Mouse (Mus musculus) heart, embryonic 15.5 days (tissue): ENCODE measurements at regions not wholly inside any gene's neighbourhood (a gene's known extent, or its start where the extent isn't known, plus 50 kb on each side); places are given as distances from the start of the nearest gene placed in this dataset.

ENCODE experiments used
- ATAC-seq: fragments of 200-750 bp; cut with Nextera tagmentation; replicated peaks from 2 replicates; pipeline ENCODE4 v1.8.0; 2017; ENCODE audit warnings: low read depth, moderate TSS enrichment; ENCODE audit not compliant: insufficient number of reproducible peaks, insufficient read depth, low FRiP score
- H3K27ac ChIP-seq: fragments of 300-500 bp; sonication (generic); 2 replicates; pipeline ENCODE4 v1.5.1; 2015; ENCODE audit warnings: mild to moderate bottlenecking, inconsistent platforms
- H3K27me3 ChIP-seq: fragments of 300-500 bp; sonication (generic); 2 replicates; pipeline ENCODE4 v1.6.1; 2015; ENCODE audit warnings: inconsistent platforms
- H3K36me3 ChIP-seq: fragments of 300-500 bp; sonication (generic); 2 replicates; pipeline ENCODE4 v1.6.1; 2015; ENCODE audit warnings: mild to moderate bottlenecking, inconsistent platforms
- H3K4me1 ChIP-seq: fragments of 300-500 bp; sonication (generic); replicated peaks from 2 replicates; pipeline ENCODE4 v1.6.1; 2015; ENCODE audit warnings: inconsistent platforms
- H3K4me2 ChIP-seq: fragments of 300-500 bp; sonication (generic); 2 replicates; pipeline ENCODE4 v1.6.1; 2015; ENCODE audit warnings: inconsistent platforms, mild to moderate bottlenecking, moderate library complexity
- H3K4me3 ChIP-seq: fragments of 300-500 bp; sonication (generic); 2 replicates; pipeline ENCODE4 v1.5.1; 2015; ENCODE audit warnings: mild to moderate bottlenecking, inconsistent platforms
- H3K9ac ChIP-seq: fragments of 300-500 bp; sonication (generic); 2 replicates; pipeline ENCODE4 v1.6.1; 2015; ENCODE audit warnings: mild to moderate bottlenecking, inconsistent platforms
- H3K9me3 ChIP-seq: fragments of 300-500 bp; sonication (generic); replicated peaks from 2 replicates; pipeline ENCODE4 v1.6.1; 2016; ENCODE audit warnings: inconsistent platforms
- WGBS: fragments of 180-500 bp; shearing (Covaris S2); methylation state at CpG from one replicate; pipeline ENCODE4 v1.1.7; 2015; ENCODE audit warnings: mixed read lengths; 5-methylcytosine and 5-hydroxymethylcytosine counted together

GRCm38 (mm10) chr4:9935949-9936348 is 938.3 kb upstream of the 2610301B20Rik start:
- no peak overlapping the region for H3K4me2 ChIP-seq
- no peak overlapping the region for H3K27ac ChIP-seq
- no peaks in the 10 kb centered on the region for H3K27me3 ChIP-seq
- H3K9ac ChIP-seq = no peak overlapping the region
- H3K36me3 ChIP-seq = no peaks in the 10 kb centered on the region
- no peak for ATAC-seq
- H3K9me3 ChIP-seq = no peaks in the 10 kb centered on the region
- 31% methylated on average over 3 of the region's 3 CpGs for WGBS
- no peak overlapping the region for H3K4me3 ChIP-seq
- H3K4me1 ChIP-seq = no peaks in the 10 kb centered on the region

- whole genome bisulfite sequencing = 76% methylated on average over 4 of the region's 4 CpGs
- no peaks in the 10 kb centered on the region for H3K27me3 ChIP-seq
- no peak overlapping the region for H3K27ac ChIP-seq
- no peak overlapping the region for H3K4me3 ChIP-seq
- ATAC-seq = no peak
- no peaks in the 10 kb centered on the region for H3K36me3 ChIP-seq
- no peaks in the 10 kb centered on the region for H3K4me1 ChIP-seq
- H3K4me2 ChIP-seq = no peak overlapping the region
- H3K9me3 ChIP-seq = no peaks in the 10 kb centered on the region
- H3K9ac ChIP-seq = no peak overlapping the region
Measured at GRCm38 (mm10) chr4:9951441-9951840, 922.9 kb upstream of the 2610301B20Rik start.

GRCm38 (mm10) chr4:9974631-9975030 is 899.7 kb upstream of the 2610301B20Rik start:
- Histone ChIP-seq H3K4me1 (no peaks in the 10 kb centered on the region), H3K27ac (no peak overlapping the region), H3K36me3 (no peaks in the 10 kb centered on the region), H3K9ac (no peak overlapping the region), H3K4me3 (no peak overlapping the region), H3K27me3 (no peaks in the 10 kb centered on the region), H3K9me3 (no peaks in the 10 kb centered on the region), H3K4me2 (no peak overlapping the region)
- ATAC-seq = no peak

GRCm38 (mm10) chr4:9981354-9982040 is 892.8 kb upstream of the 2610301B20Rik start:
- no peak for ATAC-seq
- Histone ChIP-seq H3K4me1 (no peaks in the 10 kb centered on the region), H3K9me3 (no peaks in the 10 kb centered on the region)

GRCm38 (mm10) chr4:9982786-9983525 is 891.3 kb upstream of the 2610301B20Rik start:
- Histone ChIP-seq H3K27ac (no peak overlapping the region), H3K36me3 (no peaks in the 10 kb centered on the region), H3K4me3 (no peak overlapping the region), H3K9me3 (no peaks in the 10 kb centered on the region), H3K4me2 (no peak overlapping the region), H3K27me3 (no peaks in the 10 kb centered on the region), H3K4me1 (no peaks in the 10 kb centered on the region), H3K9ac (no peak overlapping the region)
- no peak for ATAC-seq
- WGBS = 51% methylated on average over 7 of the region's 7 CpGs

More at GRCm38 (mm10) chr4:9981354-9982040, 892.8 kb upstream of the 2610301B20Rik start:
- H3K27ac ChIP-seq = no peak overlapping the region
- 72% methylated on average over 3 of the region's 3 CpGs for WGBS
- H3K9ac ChIP-seq = no peak overlapping the region
- H3K4me3 ChIP-seq = no peak overlapping the region
- no peaks in the 10 kb centered on the region for H3K27me3 ChIP-seq
- no peaks in the 10 kb centered on the region for H3K36me3 ChIP-seq
- H3K4me2 ChIP-seq = no peak overlapping the region

GRCm38 (mm10) chr4:9993871-9994270 is 880.4 kb upstream of the 2610301B20Rik start:
- no peaks in the 10 kb centered on the region for H3K36me3 ChIP-seq
- no peak for ATAC-seq
- no peaks in the 10 kb centered on the region for H3K27me3 ChIP-seq
- H3K4me3 ChIP-seq = no peak overlapping the region
- no peaks in the 10 kb centered on the region for H3K4me1 ChIP-seq
- H3K9me3 ChIP-seq = no peaks in the 10 kb centered on the region; the same call in 1 of the 2 replicates
- WGBS = 50% methylated on average over 1 of the region's 1 CpGs
- H3K4me2 ChIP-seq = no peak overlapping the region
- H3K27ac ChIP-seq = no peak overlapping the region
- no peak overlapping the region for H3K9ac ChIP-seq

GRCm38 (mm10) chr4:9994466-9994865 is 879.8 kb upstream of the 2610301B20Rik start:
- H3K9ac ChIP-seq = no peak overlapping the region
- H3K27me3 ChIP-seq = no peaks in the 10 kb centered on the region
- no peak for ATAC-seq
- H3K9me3 ChIP-seq = no peaks in the 10 kb centered on the region; the same call in 1 of the 2 replicates
- H3K4me2 ChIP-seq = no peak overlapping the region
- no peaks in the 10 kb centered on the region for H3K36me3 ChIP-seq
- no peak overlapping the region for H3K4me3 ChIP-seq
- H3K4me1 ChIP-seq = no peaks in the 10 kb centered on the region
- no peak overlapping the region for H3K27ac ChIP-seq
- WGBS = 52% methylated on average over 1 of the region's 1 CpGs

- Histone ChIP-seq H3K27me3 (no peaks in the 10 kb centered on the region), H3K9me3 (no peaks in the 10 kb centered on the region), H3K27ac (no peak overlapping the region), H3K4me3 (no peak overlapping the region), H3K4me1 (no peaks in the 10 kb centered on the region), H3K9ac (no peak overlapping the region), H3K36me3 (no peaks in the 10 kb centered on the region), H3K4me2 (no peak overlapping the region)
- ATAC-seq = no peak
Measured at GRCm38 (mm10) chr4:10030316-10030715, 844.0 kb upstream of the 2610301B20Rik start.

GRCm38 (mm10) chr4:10031764-10032163 is 842.5 kb upstream of the 2610301B20Rik start:
- no peaks in the 10 kb centered on the region for H3K27me3 ChIP-seq
- no peak overlapping the region for H3K4me3 ChIP-seq
- ATAC-seq = no peak
- 42% methylated on average over 3 of the region's 3 CpGs for WGBS
- no peak overlapping the region for H3K27ac ChIP-seq
- H3K4me2 ChIP-seq = no peak overlapping the region
- H3K36me3 ChIP-seq = no peaks in the 10 kb centered on the region
- no peaks in the 10 kb centered on the region for H3K4me1 ChIP-seq
- no peak overlapping the region for H3K9ac ChIP-seq
- no peaks in the 10 kb centered on the region for H3K9me3 ChIP-seq

- ATAC-seq = no peak
- 65% methylated on average over 1 of the region's 1 CpGs for WGBS
- Histone ChIP-seq H3K9me3 (no peaks in the 10 kb centered on the region), H3K4me2 (no peak overlapping the region), H3K4me3 (no peak overlapping the region), H3K27ac (no peak overlapping the region), H3K27me3 (no peaks in the 10 kb centered on the region), H3K4me1 (no peaks in the 10 kb centered on the region), H3K9ac (no peak overlapping the region), H3K36me3 (no peaks in the 10 kb centered on the region)
Measured at GRCm38 (mm10) chr4:10035336-10035735, 839.0 kb upstream of the 2610301B20Rik start.

- Histone ChIP-seq H3K27me3 (no peaks in the 10 kb centered on the region), H3K36me3 (no peaks in the 10 kb centered on the region), H3K4me3 (no peak overlapping the region), H3K27ac (no peak overlapping the region), H3K4me1 (no peaks in the 10 kb centered on the region), H3K9ac (no peak overlapping the region), H3K4me2 (no peak overlapping the region), H3K9me3 (no peaks in the 10 kb centered on the region)
- ATAC-seq = no peak
- WGBS = 62% methylated on average over 2 of the region's 2 CpGs
Measured at GRCm38 (mm10) chr4:10041301-10042093, 832.8 kb upstream of the 2610301B20Rik start.
